Mouse (Mus musculus) urinary bladder, adult 2 months (tissue): ENCODE results near the gene Clmn. TPM values are rescaled to one million over a fixed set of nuclear protein-coding genes. Genes with fewer than 3 reads are reported as not detected.

Experiments
- DNase-seq: peaks from one replicate; pipeline ENCODE4 v3.0.0; 2022; ENCODE audit warnings: low spot score
- polyA plus RNA-seq: library from polyadenylated mRNA; depleted of rRNA; stranded (reverse); fragments of >200 nt; gene quantifications from 2 replicates; pipeline ENCODE4 v1.2.3, GENCODE M21; 2012

Clmn gene
- polyA plus RNA-seq, 1 experiment, result 7.4 TPM

GRCm38 (mm10) chr12:104813762-104814161 is 51.1 kb downstream of the Clmn start:
- DNase-seq, result no peak

- no peak for DNase-seq
Measured at GRCm38 (mm10) chr12:104812711-104813110, 52.2 kb downstream of the Clmn start.

GRCm38 (mm10) chr12:104810923-104811443 is 53.9 kb downstream of the Clmn start:
- no peak for DNase-seq

GRCm38 (mm10) chr12:104808421-104809067 is 56.3 kb downstream of the Clmn start:
- no peak for DNase-seq

- no peak for DNase-seq
Measured at GRCm38 (mm10) chr12:104806680-104807375, 58.0 kb downstream of the Clmn start.

GRCm38 (mm10) chr12:104801494-104802260 is 63.2 kb downstream of the Clmn start:
- no peak for DNase-seq

- DNase-seq, result no peak
Measured at GRCm38 (mm10) chr12:104799365-104799764, 65.5 kb downstream of the Clmn start.

- no peak for DNase-seq
Measured at GRCm38 (mm10) chr12:104797905-104798304, 67.0 kb downstream of the Clmn start.

GRCm38 (mm10) chr12:104796635-104797378 is 68.1 kb downstream of the Clmn start:
- DNase-seq, result no peak

- no peak for DNase-seq
Measured at GRCm38 (mm10) chr12:104794957-104795356, 69.9 kb downstream of the Clmn start.

- DNase-seq, result no peak
Measured at GRCm38 (mm10) chr12:104793486-104793885, 71.4 kb downstream of the Clmn start.

- no peak for DNase-seq
Measured at GRCm38 (mm10) chr12:104777603-104778002, 87.3 kb downstream of the Clmn start.

- no peak for DNase-seq
Measured at GRCm38 (mm10) chr12:104771941-104772340, 92.9 kb downstream of the Clmn start.

GRCm38 (mm10) chr12:104769201-104769785 is 95.6 kb downstream of the Clmn start:
- DNase-seq, result no peak

GRCm38 (mm10) chr12:104767183-104767582 is 97.7 kb downstream of the Clmn start:
- no peak for DNase-seq

- DNase-seq, result no peak
Measured at GRCm38 (mm10) chr12:104765761-104766160, 99.1 kb downstream of the Clmn start.

GRCm38 (mm10) chr12:104765116-104765515 is 99.8 kb downstream of the Clmn start:
- no peak for DNase-seq

- no peak for DNase-seq
Measured at GRCm38 (mm10) chr12:104763918-104764317, 101.0 kb downstream of the Clmn start.

- DNase-seq, result no peak
Measured at GRCm38 (mm10) chr12:104761411-104761810, 103.5 kb downstream of the Clmn start.

GRCm38 (mm10) chr12:104758066-104758465 is 106.8 kb downstream of the Clmn start:
- DNase-seq, result no peak

GRCm38 (mm10) chr12:104753686-104754085 is 111.2 kb downstream of the Clmn start:
- DNase-seq, result no peak
